Mouse (Mus musculus) layer of hippocampus, postnatal 14 days (tissue): ENCODE measurements at regions not wholly inside any gene's neighbourhood (a gene's known extent, or its start where the extent isn't known, plus 50 kb on each side); places are given as distances from the start of the nearest gene placed in this dataset.
A peak's percentile ranks its signal among the peaks of the same experiment; 100 is the strongest.

Source experiments
- DNase-seq, 2 experiments: peaks; one replicate each; pipeline ENCODE4 v3.0.0; 2021 to 2022; ENCODE audit warnings: low spot score in 2 of 2, mixed read lengths in 1 of 2

GRCm38 (mm10) chr13:117334125-117334524 lies 113.2 kb upstream of the Gm17509 start:
- DNase-seq: peak in 1 of 2 experiments; percentile 16

GRCm38 (mm10) chr13:117334539-117334938 lies 113.7 kb upstream of the Gm17509 start:
- DNase-seq: no peak

- DNase-seq: no peak
Observed at GRCm38 (mm10) chr13:117381086-117381595, 160.3 kb upstream of the Gm17509 start.

GRCm38 (mm10) chr13:117383480-117384137 lies 162.7 kb upstream of the Gm17509 start:
- no peak for DNase-seq

- no peak for DNase-seq
Observed at GRCm38 (mm10) chr13:117390287-117390686, 169.4 kb upstream of the Gm17509 start.

- DNase-seq: no peak
Observed at GRCm38 (mm10) chr13:117393488-117393887, 172.6 kb upstream of the Gm17509 start.

GRCm38 (mm10) chr13:117401245-117401644 lies 180.4 kb upstream of the Gm17509 start:
- DNase-seq: no peak

- no peak for DNase-seq
Observed at GRCm38 (mm10) chr13:117409940-117410339, 189.1 kb upstream of the Gm17509 start.

- no peak for DNase-seq
Observed at GRCm38 (mm10) chr13:117413616-117414015, 188.5 kb upstream of the Hcn1 start.

GRCm38 (mm10) chr13:117423558-117423957 lies 178.6 kb upstream of the Hcn1 start:
- DNase-seq: no peak

- no peak for DNase-seq
Observed at GRCm38 (mm10) chr13:117425015-117425414, 177.1 kb upstream of the Hcn1 start.

- DNase-seq: no peak
Observed at GRCm38 (mm10) chr13:117467407-117467806, 134.7 kb upstream of the Hcn1 start.

GRCm38 (mm10) chr13:117472726-117473125 lies 129.4 kb upstream of the Hcn1 start:
- no peak for DNase-seq

- no peak for DNase-seq
Observed at GRCm38 (mm10) chr13:117482624-117483023, 119.5 kb upstream of the Hcn1 start.

- no peak for DNase-seq
Observed at GRCm38 (mm10) chr13:117508746-117509145, 93.4 kb upstream of the Hcn1 start.

GRCm38 (mm10) chr13:117550108-117550507 lies 52.0 kb upstream of the Hcn1 start:
- DNase-seq: peak; percentile 48 to 65
